Mouse (Mus musculus): ENCODE results near the gene Slc8a1. TPM values are rescaled to one million over a fixed set of nuclear protein-coding genes. Genes with fewer than 3 reads are reported as not detected.

Slc8a1 gene
- polyA plus RNA-seq, 1 experiment: 3.2 TPM

DNA sequence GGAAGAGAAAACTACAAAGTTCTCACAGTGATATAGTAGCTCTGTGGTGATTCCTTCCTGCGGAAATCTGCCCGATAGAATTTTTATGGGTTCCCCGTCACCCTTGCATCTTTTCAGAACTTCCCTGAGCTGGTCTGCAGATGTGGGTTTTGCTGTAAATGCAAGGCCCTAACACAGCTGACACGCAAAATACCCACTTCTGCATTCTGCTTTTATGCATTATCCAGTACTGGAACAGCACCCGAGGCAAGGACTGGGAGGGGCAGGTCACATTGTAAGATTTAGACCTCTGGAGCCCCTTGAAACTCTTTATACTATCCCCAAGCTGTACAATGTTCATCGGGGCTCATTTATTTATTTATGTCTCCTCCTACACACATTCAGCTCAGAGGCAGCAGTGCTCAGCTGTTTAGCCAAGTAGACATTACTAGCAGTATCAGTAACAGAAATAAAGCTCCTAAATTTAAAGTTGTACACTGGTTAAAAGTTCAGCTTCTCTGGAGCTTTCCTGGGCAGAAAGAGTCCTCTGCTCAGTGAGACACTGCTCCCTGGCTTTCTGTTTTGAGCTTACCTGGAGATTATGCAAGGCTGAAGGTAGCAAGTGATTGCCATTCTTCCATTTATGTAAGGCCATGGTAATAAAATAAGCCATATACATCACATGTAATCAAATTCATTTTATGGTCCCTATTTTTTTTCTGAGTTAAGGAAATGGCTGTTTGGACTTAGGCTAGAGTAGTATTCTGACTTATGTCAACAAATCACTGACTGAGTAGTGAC lies 186.1 kb downstream of the Slc8a1 start:
- Histone ChIP-seq H3K4me1 (ENCODE audit: control insufficient read depth, insufficient read depth, insufficient read length) (no peaks in the 10 kb centered on the region; the same call in 1 of the 2 replicates), H3K4me3 (ENCODE audit: extremely low read depth, insufficient read depth, insufficient read length) (no peak overlapping the region), H3K36me3 (ENCODE audit: control insufficient read depth, insufficient read depth, low read length) (no peaks in the 10 kb centered on the region), H3K27ac (ENCODE audit: insufficient read depth, low read length) (no peak overlapping the region), H3K27me3 (ENCODE audit: control insufficient read depth, insufficient read depth, low read length) (no peaks in the 10 kb centered on the region)
- TF ChIP-seq CTCF (IDR thresholded peaks at IDR 0.05; ENCODE audit: extremely low read depth, insufficient read depth, insufficient read length, insufficient replicate concordance) (no peak), POLR2A (IDR thresholded peaks at IDR 0.05; ENCODE audit: low read depth, low read length) (no peak)
- WGBS: 20% methylated on average over 6 of the region's 6 CpGs
- DNase-seq (ENCODE audit: low read depth in 1 of 2, low spot score in 2 of 2): no peak

- WGBS: 92% methylated on average over 3 of the region's 3 CpGs
- H3K4me1 ChIP-seq (ENCODE audit: control insufficient read depth, insufficient read depth, insufficient read length): no peaks in the 10 kb centered on the region; the same call in 1 of the 2 replicates
Measured at GRCm38 (mm10) chr17:81550864-81551263, 187.3 kb downstream of the Slc8a1 start.

GRCm38 (mm10) chr17:81548016-81548415 lies 190.2 kb downstream of the Slc8a1 start:
- H3K27ac ChIP-seq (ENCODE audit: insufficient read depth, low read length): no peak overlapping the region
- 91% methylated on average over 4 of the region's 4 CpGs for WGBS
- no peaks in the 10 kb centered on the region for H3K36me3 ChIP-seq (ENCODE audit: control insufficient read depth, insufficient read depth, low read length)
- DNase-seq (ENCODE audit: low read depth in 1 of 2, low spot score in 2 of 2): no peak
- H3K4me1 ChIP-seq (ENCODE audit: control insufficient read depth, insufficient read depth, insufficient read length): no peaks in the 10 kb centered on the region; the same call in 1 of the 2 replicates
- H3K27me3 ChIP-seq (ENCODE audit: control insufficient read depth, insufficient read depth, low read length): no peaks in the 10 kb centered on the region
- H3K4me3 ChIP-seq (ENCODE audit: extremely low read depth, insufficient read depth, insufficient read length): no peak overlapping the region
- TF ChIP-seq CTCF (IDR thresholded peaks at IDR 0.05; ENCODE audit: extremely low read depth, insufficient read depth, insufficient read length, insufficient replicate concordance) (no peak), POLR2A (IDR thresholded peaks at IDR 0.05; ENCODE audit: low read depth, low read length) (no peak)

More at GRCm38 (mm10) chr17:81550864-81551263, 187.3 kb downstream of the Slc8a1 start:
- Histone ChIP-seq H3K4me3 (ENCODE audit: extremely low read depth, insufficient read depth, insufficient read length) (no peak overlapping the region), H3K27me3 (ENCODE audit: control insufficient read depth, insufficient read depth, low read length) (no peaks in the 10 kb centered on the region), H3K36me3 (ENCODE audit: control insufficient read depth, insufficient read depth, low read length) (no peaks in the 10 kb centered on the region), H3K27ac (ENCODE audit: insufficient read depth, low read length) (no peak overlapping the region)
- DNase-seq (ENCODE audit: low read depth in 1 of 2, low spot score in 2 of 2): no peak
- TF ChIP-seq CTCF (IDR thresholded peaks at IDR 0.05; ENCODE audit: extremely low read depth, insufficient read depth, insufficient read length, insufficient replicate concordance) (no peak), POLR2A (IDR thresholded peaks at IDR 0.05; ENCODE audit: low read depth, low read length) (no peak)

- H3K36me3 ChIP-seq (ENCODE audit: control insufficient read depth, insufficient read depth, low read length): no peaks in the 10 kb centered on the region
- no peaks in the 10 kb centered on the region for H3K27me3 ChIP-seq (ENCODE audit: control insufficient read depth, insufficient read depth, low read length)
- 96% methylated on average over 6 of the region's 6 CpGs for WGBS
- DNase-seq (ENCODE audit: low read depth in 1 of 2, low spot score in 2 of 2): no peak
- no peak overlapping the region for H3K4me3 ChIP-seq (ENCODE audit: extremely low read depth, insufficient read depth, insufficient read length)
- no peak overlapping the region for H3K27ac ChIP-seq (ENCODE audit: insufficient read depth, low read length)
- TF ChIP-seq CTCF (IDR thresholded peaks at IDR 0.05; ENCODE audit: extremely low read depth, insufficient read depth, insufficient read length, insufficient replicate concordance) (no peak), POLR2A (IDR thresholded peaks at IDR 0.05; ENCODE audit: low read depth, low read length) (no peak)
- H3K4me1 ChIP-seq (ENCODE audit: control insufficient read depth, insufficient read depth, insufficient read length): no peaks in the 10 kb centered on the region; the same call in 1 of the 2 replicates
Measured at GRCm38 (mm10) chr17:81546525-81546924, 191.7 kb downstream of the Slc8a1 start.

DNA sequence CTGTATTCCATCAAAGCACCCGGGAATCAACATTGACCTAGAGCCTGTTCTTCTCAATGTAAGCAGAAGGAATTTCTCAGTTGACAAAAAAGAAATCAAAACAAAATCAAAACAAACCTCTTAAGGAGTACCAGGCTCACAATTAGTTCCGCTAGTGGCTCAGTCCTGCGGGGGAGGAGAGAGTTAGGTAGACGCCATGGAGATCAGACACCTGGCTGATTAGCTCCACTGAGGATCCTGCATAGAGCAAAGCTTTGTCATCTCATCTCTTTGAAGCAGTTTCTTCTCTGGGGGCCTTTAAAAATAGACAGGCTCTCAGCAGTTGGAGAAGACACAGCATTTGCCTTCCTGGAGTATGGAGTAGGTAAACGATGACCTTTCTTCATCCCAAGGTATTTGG lies 192.2 kb downstream of the Slc8a1 start:
- Histone ChIP-seq H3K4me1 (ENCODE audit: control insufficient read depth, insufficient read depth, insufficient read length) (no peaks in the 10 kb centered on the region; the same call in 1 of the 2 replicates), H3K4me3 (ENCODE audit: extremely low read depth, insufficient read depth, insufficient read length) (no peak overlapping the region), H3K27me3 (ENCODE audit: control insufficient read depth, insufficient read depth, low read length) (no peaks in the 10 kb centered on the region), H3K27ac (ENCODE audit: insufficient read depth, low read length) (no peak overlapping the region), H3K36me3 (ENCODE audit: control insufficient read depth, insufficient read depth, low read length) (no peaks in the 10 kb centered on the region)
- TF ChIP-seq POLR2A (IDR thresholded peaks at IDR 0.05; ENCODE audit: low read depth, low read length) (no peak), CTCF (IDR thresholded peaks at IDR 0.05; ENCODE audit: extremely low read depth, insufficient read depth, insufficient read length, insufficient replicate concordance) (no peak)
- 89% methylated on average over 5 of the region's 5 CpGs for WGBS
- DNase-seq (ENCODE audit: low read depth in 1 of 2, low spot score in 2 of 2): no peak

- no peaks in the 10 kb centered on the region for H3K36me3 ChIP-seq (ENCODE audit: control insufficient read depth, insufficient read depth, low read length)
- no peak for DNase-seq (ENCODE audit: low read depth in 1 of 2, low spot score in 2 of 2)
- H3K27ac ChIP-seq (ENCODE audit: insufficient read depth, low read length): no peak overlapping the region
- no peak overlapping the region for H3K4me3 ChIP-seq (ENCODE audit: extremely low read depth, insufficient read depth, insufficient read length)
- H3K27me3 ChIP-seq (ENCODE audit: control insufficient read depth, insufficient read depth, low read length): no peaks in the 10 kb centered on the region
- no peak for TF ChIP-seq CTCF (IDR thresholded peaks at IDR 0.05; ENCODE audit: extremely low read depth, insufficient read depth, insufficient read length, insufficient replicate concordance)
- no peak for TF ChIP-seq POLR2A (IDR thresholded peaks at IDR 0.05; ENCODE audit: low read depth, low read length)
- WGBS: 93% methylated on average over 3 of the region's 3 CpGs
- no peaks in the 10 kb centered on the region for H3K4me1 ChIP-seq (ENCODE audit: control insufficient read depth, insufficient read depth, insufficient read length)
Measured at GRCm38 (mm10) chr17:81544926-81545325, 193.3 kb downstream of the Slc8a1 start.

Measured in spleen, adult 2 months (tissue).